Mouse (Mus musculus) ES-E14 (cell line): ENCODE data around the gene Egr4.

ENCODE experiments used
- HCFC1 ChIP-seq: IDR thresholded peaks from 2 replicates; pipeline ENCODE4 v1.6.1; 2012; ENCODE audit warnings: low read length, inconsistent platforms, borderline replicate concordance; ENCODE audit not compliant: insufficient read depth
- ZC3H11A ChIP-seq: IDR thresholded peaks from 2 replicates; pipeline ENCODE4 v1.6.1; 2012; ENCODE audit warnings: low read depth, mild to moderate bottlenecking, inconsistent platforms, low read length, borderline replicate concordance
- ZNF384 ChIP-seq: IDR thresholded peaks from 2 replicates; pipeline ENCODE4 v1.6.1; 2012; ENCODE audit warnings: low read depth, low read length, inconsistent platforms

- TF ChIP-seq ZC3H11A, result no peak
- no peak for TF ChIP-seq HCFC1
- no peak for TF ChIP-seq ZNF384
These were observed 37.8 kb downstream of the Egr4 start for GRCm38 (mm10) chr6:85475581-85475980.
